ENCODE assay signal across 23 mouse cellular contexts in genomic region chr1:26573798-26574450, GRCm38 (mm10).
DNase-seq lines count a peak whose midpoint lies in the region; ATAC-seq and TF ChIP-seq lines count a peak whose summit lies in the region.
"Had no signal": no experiment of that assay in that cellular context is flagged by ENCODE, and none has a peak within 500 bp of the region (broad histone marks: within the 10 kb centered on the region; RNA-seq: fewer than 3 reads in every experiment).

No protein-coding gene starts in this region.

- H3K79me2 ChIP-seq in C2C12 (ENCODE audit: control insufficient read depth, insufficient read depth) = no peaks in the 10 kb centered on the region

- no peaks in the 10 kb centered on the region for H3K9me3 ChIP-seq in intestine, embryonic 16.5 days (ENCODE audit: control insufficient read depth, low read length)
- H3K9me3 ChIP-seq: embryonic facial prominence, embryonic 10.5 days; embryonic facial prominence, embryonic 12.5 days; forebrain, embryonic 13.5 days; forebrain, embryonic 15.5 days had no signal

- H3K4me3 ChIP-seq in C2C12 (ENCODE audit: insufficient read depth, poor library complexity, severe bottlenecking) = no peak overlapping the region
- no peak overlapping the region for H3K4me3 ChIP-seq in intestine, embryonic 16.5 days (ENCODE audit: low read length)
- H3K4me3 ChIP-seq: embryonic facial prominence, embryonic 10.5 days; embryonic facial prominence, embryonic 12.5 days; forebrain, embryonic 13.5 days; forebrain, embryonic 15.5 days had no signal

- H3K36me3 ChIP-seq in C2C12 (ENCODE audit: control insufficient read depth, insufficient read depth) = no peaks in the 10 kb centered on the region
- no peaks in the 10 kb centered on the region for H3K36me3 ChIP-seq in intestine, embryonic 16.5 days (ENCODE audit: control insufficient read depth, insufficient read depth, low read length)
- H3K36me3 ChIP-seq: embryonic facial prominence, embryonic 10.5 days; embryonic facial prominence, embryonic 12.5 days; forebrain, embryonic 15.5 days had no signal

- ATAC-seq in common myeloid progenitor, adult 5-6 weeks (replicated peaks; ENCODE audit: low read depth, poor library complexity, severe bottlenecking) = 0 out of 2 replicates have a peak, but pooled peaks have one; percentile 63
- ATAC-seq in megakaryocyte, adult 5-6 weeks (ENCODE audit: poor library complexity, severe bottlenecking) = peak; percentile 40; the same call in 1 of the 2 replicates
- no peak for ATAC-seq in intestine, embryonic 16.5 days
- ATAC-seq in activated CD4-positive, CD25-positive, alpha-beta regulatory T cell, adult 4 months = no peak
- ATAC-seq: forebrain, embryonic 13.5 days; forebrain, embryonic 15.5 days; forebrain, postnatal 0 days; Patski had no signal

- no peak overlapping the region for H3K27ac ChIP-seq in intestine, embryonic 16.5 days (ENCODE audit: low read length)
- H3K27ac ChIP-seq: embryonic facial prominence, embryonic 10.5 days; embryonic facial prominence, embryonic 12.5 days; forebrain, embryonic 13.5 days; forebrain, embryonic 15.5 days had no signal

- 76% methylated on average over 3 of the region's 3 CpGs for WGBS in intestine, embryonic 16.5 days

- no peaks in the 10 kb centered on the region for H3K27me3 ChIP-seq in C2C12 (ENCODE audit: control insufficient read depth, insufficient read depth, insufficient read length)
- no peaks in the 10 kb centered on the region for H3K27me3 ChIP-seq in intestine, embryonic 16.5 days (replicated peaks; ENCODE audit: control insufficient read depth, insufficient read depth, low read length)
- H3K27me3 ChIP-seq: embryonic facial prominence, embryonic 12.5 days; forebrain, embryonic 13.5 days; forebrain, embryonic 15.5 days; Patski had no signal

- H3K4me2 ChIP-seq in intestine, embryonic 16.5 days (ENCODE audit: low read depth, low read length) = no peak overlapping the region
- H3K4me2 ChIP-seq: embryonic facial prominence, embryonic 12.5 days; forebrain, embryonic 13.5 days; forebrain, embryonic 15.5 days had no signal

- peak; percentile 1 for DNase-seq in 3T3-L1 (ENCODE audit: low read depth, low spot score)
- no peak for DNase-seq in urinary bladder, postnatal 14 days (ENCODE audit: low spot score)
- no peak for DNase-seq in cerebellum, adult 11 months
- DNase-seq: adrenal gland, adult 8-10 months; adrenal gland, postnatal 14 days; adrenal gland, postnatal 36 days; B cell, adult 2 months; cerebellum, adult 18-20 months; cerebellum, adult 8-10 months; cerebellum, adult 9-11 months; cerebellum, postnatal 14 days; cerebellum, postnatal 36 days; forebrain, postnatal 0 days had no signal

- H3ac ChIP-seq in C2C12 (ENCODE audit: control insufficient read depth, insufficient read length, low read depth) = no peak overlapping the region

- no peak overlapping the region for H3K9ac ChIP-seq in intestine, embryonic 16.5 days (ENCODE audit: low read depth, low read length)
- H3K9ac ChIP-seq: embryonic facial prominence, embryonic 12.5 days; forebrain, embryonic 13.5 days; forebrain, embryonic 15.5 days; forebrain, postnatal 0 days had no signal

- no peak for TF ChIP-seq CTCF in C2C12 (IDR thresholded peaks at IDR 0.05; ENCODE audit: control insufficient read depth, insufficient read depth, insufficient read length)

- no peaks in the 10 kb centered on the region for H3K4me1 ChIP-seq in intestine, embryonic 16.5 days (ENCODE audit: control insufficient read depth, insufficient read depth, low read length)
- H3K4me1 ChIP-seq: embryonic facial prominence, embryonic 10.5 days; embryonic facial prominence, embryonic 12.5 days; forebrain, embryonic 13.5 days; forebrain, embryonic 15.5 days had no signal

- H3K79me3 ChIP-seq in C2C12 (ENCODE audit: low read depth) = no peaks in the 10 kb centered on the region

TF ChIP-seq in C2C12, 6 proteins besides CTCF, POLR2A, EP300 and RAD21:
- TF ChIP-seq USF1 (IDR thresholded peaks at IDR 0.05; ENCODE audit: low read depth) (no peak), MYOD1 (IDR thresholded peaks at IDR 0.05; ENCODE audit: control insufficient read depth, insufficient read length, low read depth) (no peak), FOSL1 (IDR thresholded peaks at IDR 0.05; ENCODE audit: insufficient read depth, low read length, poor library complexity, severe bottlenecking) (no peak), MYOG (IDR thresholded peaks at IDR 0.05; ENCODE audit: control insufficient read depth, extremely low read depth, insufficient read length) (no peak), CEBPB (IDR thresholded peaks at IDR 0.05; ENCODE audit: low read depth) (peak; percentile 8), MAX (IDR thresholded peaks at IDR 0.05) (no peak)

Comparison
In these comparisons a context has a peak if more than half of its experiments do, and no peak if none do; other contexts are left out.
1. ATAC-seq: peak in common myeloid progenitor, adult 5-6 weeks (single experiment) and megakaryocyte, adult 5-6 weeks (single experiment); none in intestine, embryonic 16.5 days (single experiment) and activated CD4-positive, CD25-positive, alpha-beta regulatory T cell, adult 4 months (single experiment).